Mouse (Mus musculus) adrenal gland, postnatal 0 days (tissue): ENCODE measurements around the gene Abca15. TPM values are rescaled to one million over a fixed set of nuclear protein-coding genes. Genes with fewer than 3 reads are reported as not detected.

Experiments used
- polyA plus RNA-seq: library from polyadenylated mRNA; unstranded; fragments of >200 nt; fragmentation: Nextera tagmentation; extraction: Ambion mirVana; gene quantifications from 2 replicates; pipeline ENCODE4 v1.2.1, GENCODE M21; 2015

The Abca15 gene
- polyA plus RNA-seq: not detected in 2 replicates

GRCm38 (mm10) chr7:120328087-120328793, at the start of gene Abca15:
TSS of gene Abca15 (plus strand) at chr7:120328670.

GRCm38 (mm10) chr7:120409447-120409846, 81.0 kb downstream of the Abca15 start, which contains the start of gene Abca16:
TSS of gene Abca16 (plus strand) at chr7:120409647.

Other genes with a start within 250 kb of the Abca15 start
- 0.07 TPM in 1 of 2 replicates, not detected in the other for gene Dnah3, start 233.4 kb upstream of the Abca15 start, polyA plus RNA-seq
- gene Tmem159, start 226.3 kb upstream of the Abca15 start, polyA plus RNA-seq: 93.4 and 175 TPM in 2 replicates
- gene Zp2, start 183.4 kb upstream of the Abca15 start, polyA plus RNA-seq: not detected in 2 replicates
- 0.15 and 0.30 TPM in 2 replicates for gene Anks4b, start 154.8 kb upstream of the Abca15 start, polyA plus RNA-seq
- 8.8 and 9.8 TPM in 2 replicates for gene Crym, start 126.6 kb upstream of the Abca15 start, polyA plus RNA-seq
- gene Abca14, start 124.7 kb upstream of the Abca15 start, polyA plus RNA-seq: 0.09 and 0.17 TPM in 2 replicates
- not detected in 2 replicates for gene Abca16, start 81.0 kb downstream of the Abca15 start, polyA plus RNA-seq